Mouse (Mus musculus) yolk sac, embryonic 10.5 days (tissue): ENCODE data around the gene Gpc1.
A peak's percentile ranks its signal among the peaks of the same experiment; 100 is the strongest.

ENCODE experiments used
- DNase-seq: peaks from one replicate; pipeline ENCODE4 v3.0.0-alpha.2; 2017; ENCODE audit warnings: low spot score

The Gpc1 gene

GRCm38 (mm10) chr1:92880101-92880500, 48.7 kb downstream of the Gpc1 start:
- DNase-seq: no peak

- DNase-seq: no peak
Observed at GRCm38 (mm10) chr1:92881982-92882381, 50.5 kb downstream of the Gpc1 start.

GRCm38 (mm10) chr1:92888901-92889655, 57.6 kb downstream of the Gpc1 start:
- no peak for DNase-seq

GRCm38 (mm10) chr1:92892791-92893190, 61.3 kb downstream of the Gpc1 start:
- DNase-seq: no peak

GRCm38 (mm10) chr1:92893896-92894295, 62.5 kb downstream of the Gpc1 start:
- DNase-seq: no peak

GRCm38 (mm10) chr1:92895089-92895488, 63.6 kb downstream of the Gpc1 start:
- DNase-seq: peak; percentile 46

- peak; percentile 76 for DNase-seq
Observed at GRCm38 (mm10) chr1:92902786-92903185, 71.3 kb downstream of the Gpc1 start, which contains the start of gene Ankmy1. Gene Ankmy1 (minus strand): TSS chr1:92902906.

- DNase-seq: no peak
Observed at GRCm38 (mm10) chr1:92903627-92904026, 72.2 kb downstream of the Gpc1 start.

- DNase-seq: no peak
Observed at GRCm38 (mm10) chr1:92905703-92906310, 74.4 kb downstream of the Gpc1 start.

- peak; percentile 93 for DNase-seq
Observed at GRCm38 (mm10) chr1:92906779-92907631, 75.6 kb downstream of the Gpc1 start, which contains the start of gene Dusp28. Gene Dusp28 (plus strand): TSS chr1:92906981.

GRCm38 (mm10) chr1:92907632-92908360, 76.4 kb downstream of the Gpc1 start:
- no peak for DNase-seq

- no peak for DNase-seq
Observed at GRCm38 (mm10) chr1:92908664-92909063, 77.2 kb downstream of the Gpc1 start.

GRCm38 (mm10) chr1:92909068-92909467, 77.6 kb downstream of the Gpc1 start:
- peak; percentile 47 for DNase-seq
